Mouse (Mus musculus) testis, adult 2 months (tissue): ENCODE measurements around the gene Zkscan4. TPM values are rescaled to one million over a fixed set of nuclear protein-coding genes. Genes with fewer than 3 reads are reported as not detected.
"Not testable (repeated sequence)": the region's sequence is repeated elsewhere in the genome, so short reads cannot be mapped to it uniquely, and the experiment has no call there.

Experiments
- H3K27ac ChIP-seq: fragments of 200-500 bp; 2 replicates; pipeline ENCODE4 v1.5.1; 2012; ENCODE audit warnings: low read depth, low read length; ENCODE audit not compliant: control insufficient read depth, insufficient read depth
- H3K27me3 ChIP-seq: fragments of 200-500 bp; 2 replicates; pipeline ENCODE4 v1.6.1; 2012; ENCODE audit warnings: mild to moderate bottlenecking, low read length, moderate library complexity; ENCODE audit not compliant: control insufficient read depth, insufficient read depth
- H3K36me3 ChIP-seq: fragments of 200-500 bp; 2 replicates; pipeline ENCODE4 v1.6.1; 2012; ENCODE audit warnings: mild to moderate bottlenecking, low read length; ENCODE audit not compliant: control insufficient read depth, insufficient read depth
- H3K4me1 ChIP-seq: fragments of 200-500 bp; 2 replicates; pipeline ENCODE4 v1.6.1; 2012; ENCODE audit warnings: low read length; ENCODE audit not compliant: control insufficient read depth, insufficient read depth
- H3K4me3 ChIP-seq: fragments of 200-500 bp; 2 replicates; pipeline ENCODE4 v1.5.1; 2012; ENCODE audit warnings: low read depth, mild to moderate bottlenecking, low read length, moderate library complexity, mixed read lengths; ENCODE audit not compliant: control insufficient read depth
- CTCF ChIP-seq: fragments of 200-500 bp; IDR thresholded peaks from 2 replicates; pipeline ENCODE4 v1.5.1; 2012; ENCODE audit warnings: low read depth, mild to moderate bottlenecking, inconsistent platforms, low read length, moderate library complexity; ENCODE audit not compliant: control insufficient read depth, insufficient read depth, insufficient replicate concordance
- POLR2A ChIP-seq: fragments of 200-500 bp; IDR thresholded peaks from 2 replicates; pipeline ENCODE4 v1.6.1; 2012; ENCODE audit warnings: low read depth, mild to moderate bottlenecking, inconsistent platforms, low read length, moderate library complexity; ENCODE audit not compliant: control insufficient read depth
- polyA plus RNA-seq: library from polyadenylated mRNA; depleted of rRNA; stranded (reverse); fragments of >200 nt; gene quantifications from 2 replicates; pipeline ENCODE4 v1.2.3, GENCODE M21; 2012

Zkscan4 gene
- polyA plus RNA-seq, 1 experiment, result 0.23 TPM

- peak within 1 kb of the TSS; percentile 92 for H3K27ac ChIP-seq
- peak within 1 kb of the TSS; percentile 99 for H3K4me3 ChIP-seq
- no peaks in the 10 kb centered on the region for H3K36me3 ChIP-seq
- H3K4me1 ChIP-seq, result peaks cover 2% of the 10 kb centered on the region
- TF ChIP-seq POLR2A, result peak; percentile 72
- no peak for TF ChIP-seq CTCF
- no peaks in the 10 kb centered on the region for H3K27me3 ChIP-seq
Observed at GRCm38 (mm10) chr13:21453449-21453848, 25.3 kb upstream of the Zkscan4 start, which contains the start of gene Zscan26. TSS of gene Zscan26 (minus strand) at chr13:21453730.

- no peak for TF ChIP-seq POLR2A
- TF ChIP-seq CTCF, result no peak
- Histone ChIP-seq H3K4me3 (no peak overlapping the region), H3K27ac (no peak overlapping the region), H3K27me3 (no peaks in the 10 kb centered on the region), H3K36me3 (no peaks in the 10 kb centered on the region), H3K4me1 (peaks cover 2% of the 10 kb centered on the region)
Observed at GRCm38 (mm10) chr13:21454133-21454532, 24.6 kb upstream of the Zkscan4 start.

- no peaks in the 10 kb centered on the region for H3K36me3 ChIP-seq
- TF ChIP-seq POLR2A (no peak), CTCF (no peak)
- H3K4me1 ChIP-seq, result peaks cover 2% of the 10 kb centered on the region
- no peak overlapping the region for H3K27ac ChIP-seq
- no peak overlapping the region for H3K4me3 ChIP-seq
- no peaks in the 10 kb centered on the region for H3K27me3 ChIP-seq
Observed at GRCm38 (mm10) chr13:21456347-21456746, 22.4 kb upstream of the Zkscan4 start.

GRCm38 (mm10) chr13:21462516-21462915 is 16.2 kb upstream of the Zkscan4 start:
- H3K4me3 ChIP-seq, H3K4me1 ChIP-seq, H3K27me3 ChIP-seq, H3K27ac ChIP-seq, H3K36me3 ChIP-seq: not testable (repeated sequence)

- Histone ChIP-seq H3K4me3 (peak overlapping the region; percentile 64), H3K36me3 (no peaks in the 10 kb centered on the region), H3K27me3 (no peaks in the 10 kb centered on the region), H3K4me1 (peaks cover 3% of the 10 kb centered on the region; the same call in 1 of the 2 replicates), H3K27ac (no peak overlapping the region)
- TF ChIP-seq CTCF (no peak), POLR2A (no peak)
Observed at GRCm38 (mm10) chr13:21467336-21467735, 11.4 kb upstream of the Zkscan4 start.

- Histone ChIP-seq H3K27me3 (no peaks in the 10 kb centered on the region), H3K4me1 (peaks cover 3% of the 10 kb centered on the region; the same call in 1 of the 2 replicates), H3K36me3 (no peaks in the 10 kb centered on the region), H3K27ac (peak within 1 kb of the TSS; percentile 97), H3K4me3 (peak within 1 kb of the TSS; percentile 96)
- TF ChIP-seq CTCF (no peak), POLR2A (peak; percentile 94)
Observed at GRCm38 (mm10) chr13:21468061-21469019, 10.4 kb upstream of the Zkscan4 start, which contains the start of gene Nkapl. TSS of gene Nkapl (minus strand) at chr13:21468509.

- peaks cover 3% of the 10 kb centered on the region; the same call in 1 of the 2 replicates for H3K4me1 ChIP-seq
- no peaks in the 10 kb centered on the region for H3K27me3 ChIP-seq
- H3K4me3 ChIP-seq, result no peak overlapping the region
- no peaks in the 10 kb centered on the region for H3K36me3 ChIP-seq
- no peak overlapping the region for H3K27ac ChIP-seq
- TF ChIP-seq POLR2A, result no peak
- TF ChIP-seq CTCF, result no peak
Observed at GRCm38 (mm10) chr13:21469097-21469496, 9.6 kb upstream of the Zkscan4 start.
